Mouse (Mus musculus) ES-Bruce4 (cell line): Measurements from ENCODE around the gene Ncbp2.

Experiments used
- CTCF ChIP-seq: IDR thresholded peaks from one replicate; pipeline ENCODE4 v1.8.1; 2011; ENCODE audit warnings: low read depth, low read length
- EP300 ChIP-seq: IDR thresholded peaks from 2 replicates; pipeline ENCODE4 v1.6.1; 2011; ENCODE audit warnings: low read depth, low read length; ENCODE audit not compliant: insufficient read depth
- POLR2A ChIP-seq: IDR thresholded peaks from one replicate; pipeline ENCODE4 v1.8.1; 2011; ENCODE audit warnings: low read length; ENCODE audit not compliant: insufficient read depth

DNA sequence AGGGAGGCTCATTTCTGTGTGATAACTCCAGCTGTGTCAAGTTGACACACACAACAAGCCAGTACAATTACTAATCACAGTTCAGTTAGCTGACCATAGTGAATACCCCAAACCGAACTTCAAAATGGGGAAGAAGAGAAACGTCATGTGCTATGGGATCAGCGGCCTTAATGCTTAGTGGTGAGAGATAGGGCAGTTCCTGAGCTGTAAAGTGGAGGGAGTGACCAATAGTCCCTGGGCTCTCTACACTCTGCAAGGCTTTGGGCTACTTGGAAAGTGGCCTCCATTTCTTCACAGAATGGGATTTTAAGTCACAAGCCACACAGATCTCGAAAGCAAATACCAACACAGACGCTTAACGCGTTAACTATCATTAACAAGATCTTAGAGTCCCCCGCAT lies 980 bp upstream of the Ncbp2 start:
- TF ChIP-seq CTCF (no peak), POLR2A (no peak), EP300 (no peak)
